Mouse (Mus musculus): Measurements from ENCODE around the gene Dab2ip. TPM values are rescaled to one million over a fixed set of nuclear protein-coding genes. Genes with fewer than 3 reads are reported as not detected.
A peak's percentile ranks its signal among the peaks of the same experiment; 100 is the strongest.

Gene Dab2ip
- polyA plus RNA-seq, 1 experiment from 2014 or later = 55.6 TPM

GRCm38 (mm10) chr2:35595718-35596117, 37.7 kb downstream of the Dab2ip start:
- H3K27ac ChIP-seq (ENCODE audit: poor library complexity, severe bottlenecking) = peak overlapping the region; percentile 77
- H3K4me3 ChIP-seq = no peak overlapping the region
- no peak for ATAC-seq (ENCODE audit: insufficient number of reproducible peaks, low FRiP score)
- H3K4me2 ChIP-seq = no peak overlapping the region; the same call in 1 of the 2 replicates
- H3K36me3 ChIP-seq = 0 out of 2 replicates have a peak, but pooled peaks cover 3% of the 10 kb centered on the region
- H3K27me3 ChIP-seq (replicated peaks) = no peaks in the 10 kb centered on the region
- 42% methylated on average over 5 of the region's 5 CpGs for WGBS
- no peaks in the 10 kb centered on the region for H3K9me3 ChIP-seq (replicated peaks)
- H3K4me1 ChIP-seq (replicated peaks) = peaks cover 87% of the 10 kb centered on the region
- peak overlapping the region; percentile 42; the same call in 1 of the 2 replicates for H3K9ac ChIP-seq

- Histone ChIP-seq H3K36me3 (peaks cover 7% of the 10 kb centered on the region; the same call in 1 of the 2 replicates), H3K9me3 (replicated peaks) (no peaks in the 10 kb centered on the region), H3K27me3 (replicated peaks) (no peaks in the 10 kb centered on the region), H3K4me2 (no peak overlapping the region), H3K27ac (ENCODE audit: poor library complexity, severe bottlenecking) (peak overlapping the region; percentile 77; the same call in 1 of the 2 replicates), H3K4me1 (replicated peaks) (peaks cover 80% of the 10 kb centered on the region), H3K9ac (no peak overlapping the region), H3K4me3 (no peak overlapping the region)
- ATAC-seq (ENCODE audit: insufficient number of reproducible peaks, low FRiP score) = no peak
- 59% methylated on average over 4 of the region's 4 CpGs for WGBS
These were observed 38.7 kb downstream of the Dab2ip start for GRCm38 (mm10) chr2:35596796-35597195.

DNA sequence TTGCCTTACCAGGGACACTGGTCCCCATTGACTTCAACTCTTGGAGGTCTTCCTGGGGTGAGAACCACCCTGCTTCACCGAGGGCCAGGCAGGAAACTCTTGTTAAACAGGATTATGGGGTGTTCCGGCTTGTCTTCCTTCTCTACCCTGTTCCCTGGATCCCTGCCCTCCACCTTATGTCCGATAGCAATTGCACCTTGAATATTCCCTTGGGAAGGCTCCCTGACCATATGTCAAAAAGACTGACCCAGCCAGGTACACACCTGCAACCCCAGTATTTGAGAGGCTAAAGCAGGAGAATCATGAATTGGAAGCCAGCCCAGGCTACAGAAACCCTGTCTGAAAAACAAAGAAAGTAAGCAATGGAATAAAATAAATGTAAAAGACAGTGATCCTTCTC, 40.8 kb downstream of the Dab2ip start:
- H3K4me1 ChIP-seq (replicated peaks) = peaks cover 72% of the 10 kb centered on the region
- H3K27me3 ChIP-seq (replicated peaks) = no peaks in the 10 kb centered on the region
- 51% methylated on average over 3 of the region's 3 CpGs for WGBS
- H3K4me3 ChIP-seq = no peak overlapping the region
- H3K4me2 ChIP-seq = no peak overlapping the region
- H3K27ac ChIP-seq (ENCODE audit: poor library complexity, severe bottlenecking) = no peak overlapping the region
- no peaks in the 10 kb centered on the region for H3K9me3 ChIP-seq (replicated peaks)
- peak overlapping the region; percentile 12; the same call in 1 of the 2 replicates for H3K9ac ChIP-seq
- no peak for ATAC-seq (ENCODE audit: insufficient number of reproducible peaks, low FRiP score)
- peaks cover 7% of the 10 kb centered on the region; the same call in 1 of the 2 replicates for H3K36me3 ChIP-seq

DNA sequence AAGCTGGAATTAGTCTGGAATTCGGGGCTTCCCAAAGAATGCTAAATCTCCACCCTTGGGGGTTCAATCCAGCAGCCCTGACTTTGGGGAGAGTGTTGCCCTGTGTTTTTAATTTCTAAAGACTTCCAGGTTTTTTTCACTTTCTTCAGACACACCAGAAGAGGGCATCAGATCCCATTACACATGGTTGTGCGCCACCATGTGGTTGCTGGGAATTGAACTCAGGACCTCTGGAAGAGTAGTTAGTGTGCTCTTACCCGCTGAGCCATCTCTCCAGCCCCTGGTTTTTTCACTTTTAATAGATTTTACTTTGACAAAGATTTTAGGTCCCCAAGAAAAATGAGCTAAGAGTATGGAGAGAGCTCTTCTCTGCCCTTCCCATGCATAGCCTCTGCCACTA, 43.6 kb downstream of the Dab2ip start:
- H3K4me2 ChIP-seq = no peak overlapping the region
- no peaks in the 10 kb centered on the region for H3K9me3 ChIP-seq (replicated peaks)
- no peak for ATAC-seq (ENCODE audit: insufficient number of reproducible peaks, low FRiP score)
- H3K36me3 ChIP-seq = peaks cover 4% of the 10 kb centered on the region; the same call in 1 of the 2 replicates
- no peak overlapping the region for H3K9ac ChIP-seq
- peaks cover 72% of the 10 kb centered on the region for H3K4me1 ChIP-seq (replicated peaks)
- 80% methylated on average over 3 of the region's 3 CpGs for WGBS
- no peak overlapping the region for H3K4me3 ChIP-seq
- no peak overlapping the region for H3K27ac ChIP-seq (ENCODE audit: poor library complexity, severe bottlenecking)
- H3K27me3 ChIP-seq (replicated peaks) = no peaks in the 10 kb centered on the region

GRCm38 (mm10) chr2:35607476-35607875, 49.4 kb downstream of the Dab2ip start:
- no peak overlapping the region for H3K9ac ChIP-seq
- no peak overlapping the region for H3K4me3 ChIP-seq
- no peaks in the 10 kb centered on the region for H3K27me3 ChIP-seq (replicated peaks)
- no peak overlapping the region for H3K4me2 ChIP-seq
- 50% methylated on average over 8 of the region's 8 CpGs for WGBS
- H3K9me3 ChIP-seq (replicated peaks) = no peaks in the 10 kb centered on the region
- no peaks in the 10 kb centered on the region for H3K36me3 ChIP-seq
- peaks cover 99% of the 10 kb centered on the region for H3K4me1 ChIP-seq (replicated peaks)
- ATAC-seq (ENCODE audit: insufficient number of reproducible peaks, low FRiP score) = no peak
- H3K27ac ChIP-seq (ENCODE audit: poor library complexity, severe bottlenecking) = no peak overlapping the region

DNA sequence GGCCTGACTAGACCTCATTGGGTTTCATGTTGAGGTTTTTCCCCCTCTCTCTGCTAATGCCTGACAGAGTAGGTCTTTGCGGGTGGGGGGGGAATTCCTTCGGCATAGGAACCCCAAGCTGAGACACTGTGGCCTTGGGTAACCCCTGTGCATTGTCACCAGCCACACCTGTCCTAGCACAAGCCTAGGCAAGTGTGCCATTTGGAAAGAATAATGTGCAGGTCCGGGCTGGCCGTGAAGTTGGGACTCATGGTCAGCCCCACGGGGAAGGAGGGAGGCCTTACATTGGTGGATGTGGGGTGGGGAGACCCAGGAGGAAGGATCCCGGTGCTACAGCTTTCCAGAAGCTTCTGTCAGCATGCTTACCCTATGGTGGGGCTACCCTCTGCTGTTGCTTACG, 50.8 kb downstream of the Dab2ip start:
- no peaks in the 10 kb centered on the region for H3K9me3 ChIP-seq (replicated peaks)
- peaks cover 99% of the 10 kb centered on the region for H3K4me1 ChIP-seq (replicated peaks)
- no peaks in the 10 kb centered on the region for H3K27me3 ChIP-seq (replicated peaks)
- 75% methylated on average over 7 of the region's 7 CpGs for WGBS
- ATAC-seq (ENCODE audit: insufficient number of reproducible peaks, low FRiP score) = no peak
- H3K4me2 ChIP-seq = no peak overlapping the region
- no peak overlapping the region for H3K4me3 ChIP-seq
- H3K36me3 ChIP-seq = no peaks in the 10 kb centered on the region
- H3K27ac ChIP-seq (ENCODE audit: poor library complexity, severe bottlenecking) = peak overlapping the region; percentile 72
- peak overlapping the region; percentile 12; the same call in 1 of the 2 replicates for H3K9ac ChIP-seq

DNA sequence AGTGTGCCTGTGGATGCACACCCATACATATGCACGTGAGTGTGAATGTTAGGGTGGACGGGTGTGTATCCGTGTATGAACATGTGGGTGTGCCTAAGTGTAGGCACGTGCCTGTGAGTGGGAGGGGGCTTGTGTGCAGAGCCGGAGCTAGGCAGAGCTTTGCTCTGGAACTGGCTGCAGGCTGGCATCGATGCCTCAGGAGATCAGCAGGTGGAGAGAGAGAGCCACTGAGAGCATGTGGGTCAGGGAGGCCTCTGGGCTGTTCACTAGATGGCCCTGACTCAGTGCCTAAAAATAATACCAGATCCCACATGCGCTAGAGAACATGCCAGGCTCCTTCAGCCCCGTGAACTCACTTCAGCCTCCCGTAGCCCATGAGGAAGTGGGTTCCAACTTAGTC, 51.3 kb downstream of the Dab2ip start:
- peak; percentile 45 for ATAC-seq (ENCODE audit: insufficient number of reproducible peaks, low FRiP score)
- H3K4me3 ChIP-seq = no peak overlapping the region
- peak overlapping the region; percentile 77 for H3K27ac ChIP-seq (ENCODE audit: poor library complexity, severe bottlenecking)
- H3K4me1 ChIP-seq (replicated peaks) = peaks cover 99% of the 10 kb centered on the region
- H3K27me3 ChIP-seq (replicated peaks) = no peaks in the 10 kb centered on the region
- no peaks in the 10 kb centered on the region for H3K9me3 ChIP-seq (replicated peaks)
- peak overlapping the region; percentile 44 for H3K4me2 ChIP-seq
- 29% methylated on average over 9 of the region's 9 CpGs for WGBS
- H3K9ac ChIP-seq = 0 out of 2 replicates have a peak overlapping the region, but pooled peaks have one; percentile 12
- no peaks in the 10 kb centered on the region for H3K36me3 ChIP-seq

DNA sequence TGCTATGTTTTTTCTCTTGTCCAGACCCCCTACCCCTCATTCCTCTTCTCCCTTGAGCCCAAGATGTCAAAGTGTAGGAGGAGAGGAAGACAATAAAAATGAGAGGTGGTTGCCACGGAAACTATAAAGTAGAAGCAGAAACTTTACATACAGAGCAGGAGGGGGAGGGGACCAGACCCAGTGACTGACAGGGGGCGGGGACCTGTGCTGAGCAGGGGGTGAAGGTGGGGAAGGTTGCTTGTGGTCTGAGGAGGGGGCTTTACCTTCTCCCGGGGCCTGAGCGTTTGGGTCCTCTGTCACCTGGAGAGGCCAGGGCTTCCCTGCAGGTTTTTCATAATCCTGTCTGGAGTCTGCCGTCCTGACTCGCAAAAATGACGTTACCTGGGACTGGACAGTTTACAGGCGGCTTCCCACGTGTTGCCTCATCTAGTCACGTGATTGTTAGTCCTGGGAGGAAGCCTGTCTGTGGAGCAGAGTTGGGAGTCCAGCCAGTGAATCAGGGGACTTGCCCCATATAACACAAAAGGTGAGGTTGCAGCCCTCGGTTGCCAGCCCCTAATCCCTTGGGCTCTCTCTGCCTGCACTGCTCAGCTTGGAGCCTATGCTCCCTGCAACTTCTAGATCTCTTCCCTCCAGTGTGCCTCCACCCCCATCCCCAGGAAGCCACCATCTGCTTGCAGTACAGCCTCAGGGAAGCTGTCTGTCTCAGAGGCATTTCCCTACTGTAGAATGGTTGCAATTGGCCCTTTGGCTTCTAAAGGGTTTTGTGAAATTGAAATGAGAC, 52.3 kb downstream of the Dab2ip start:
- peak overlapping the region; percentile 77; the same call in 1 of the 2 replicates for H3K27ac ChIP-seq (ENCODE audit: poor library complexity, severe bottlenecking)
- 15% methylated on average over 11 of the region's 11 CpGs for WGBS
- peak overlapping the region; percentile 62 for H3K9ac ChIP-seq
- no peak overlapping the region for H3K4me3 ChIP-seq
- H3K9me3 ChIP-seq (replicated peaks) = no peaks in the 10 kb centered on the region
- H3K36me3 ChIP-seq = no peaks in the 10 kb centered on the region
- no peak for ATAC-seq (ENCODE audit: insufficient number of reproducible peaks, low FRiP score)
- H3K4me1 ChIP-seq (replicated peaks) = peaks cover 99% of the 10 kb centered on the region
- H3K27me3 ChIP-seq (replicated peaks) = no peaks in the 10 kb centered on the region
- peak overlapping the region; percentile 44 for H3K4me2 ChIP-seq

DNA sequence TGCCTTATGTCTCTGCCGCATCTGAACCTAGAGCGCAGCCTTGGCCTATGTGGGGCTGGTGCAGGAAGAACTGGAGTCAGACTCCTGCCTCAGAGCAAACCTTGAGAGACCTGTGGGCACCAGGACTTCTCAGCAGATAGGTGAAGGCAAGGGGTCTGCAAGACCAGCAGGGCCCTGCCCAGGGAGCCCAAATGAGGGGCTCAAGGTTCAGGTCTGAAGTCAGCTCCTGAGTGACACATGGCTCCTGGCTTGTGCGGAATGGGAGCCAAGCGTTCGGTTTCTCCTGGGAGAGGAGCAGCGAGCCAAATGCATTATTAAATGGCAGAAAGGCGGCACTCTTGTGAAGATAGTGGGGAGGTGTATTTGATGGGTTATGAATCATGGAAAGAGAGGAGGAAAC, 52.9 kb downstream of the Dab2ip start:
- H3K36me3 ChIP-seq = no peaks in the 10 kb centered on the region
- H3K9ac ChIP-seq = no peak overlapping the region
- H3K4me1 ChIP-seq (replicated peaks) = peaks cover 99% of the 10 kb centered on the region
- H3K4me3 ChIP-seq = no peak overlapping the region
- H3K27ac ChIP-seq (ENCODE audit: poor library complexity, severe bottlenecking) = 0 out of 2 replicates have a peak overlapping the region, but pooled peaks have one; percentile 28
- H3K9me3 ChIP-seq (replicated peaks) = no peaks in the 10 kb centered on the region
- no peak for ATAC-seq (ENCODE audit: insufficient number of reproducible peaks, low FRiP score)
- H3K27me3 ChIP-seq (replicated peaks) = no peaks in the 10 kb centered on the region
- 83% methylated on average over 7 of the region's 7 CpGs for WGBS
- no peak overlapping the region for H3K4me2 ChIP-seq

DNA sequence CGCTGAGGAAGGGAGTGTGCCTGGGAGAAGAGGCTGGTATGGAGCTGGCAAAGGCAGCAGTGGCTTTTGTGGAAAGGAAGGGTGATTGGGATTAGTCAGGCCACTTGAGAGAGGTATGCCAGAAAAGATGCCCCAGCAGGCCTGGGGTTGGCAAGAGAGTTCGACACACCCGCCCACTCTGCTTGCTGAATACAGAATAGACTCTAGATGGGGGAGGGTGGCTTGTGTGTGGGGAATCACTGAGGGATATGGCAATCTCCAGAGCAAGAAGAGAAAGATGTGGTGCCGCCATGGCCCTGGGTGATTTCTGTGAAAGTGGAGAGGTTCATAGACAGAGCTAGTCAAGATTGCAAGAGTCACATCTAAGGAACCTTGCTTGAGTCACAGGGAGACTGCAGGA, 53.6 kb downstream of the Dab2ip start:
- Histone ChIP-seq H3K4me3 (no peak overlapping the region), H3K4me1 (replicated peaks) (peaks cover 99% of the 10 kb centered on the region), H3K27me3 (replicated peaks) (no peaks in the 10 kb centered on the region), H3K9me3 (replicated peaks) (no peaks in the 10 kb centered on the region), H3K4me2 (no peak overlapping the region), H3K36me3 (no peaks in the 10 kb centered on the region), H3K9ac (no peak overlapping the region), H3K27ac (ENCODE audit: poor library complexity, severe bottlenecking) (no peak overlapping the region)
- ATAC-seq (ENCODE audit: insufficient number of reproducible peaks, low FRiP score) = no peak
- WGBS = 83% methylated on average over 4 of the region's 4 CpGs

DNA sequence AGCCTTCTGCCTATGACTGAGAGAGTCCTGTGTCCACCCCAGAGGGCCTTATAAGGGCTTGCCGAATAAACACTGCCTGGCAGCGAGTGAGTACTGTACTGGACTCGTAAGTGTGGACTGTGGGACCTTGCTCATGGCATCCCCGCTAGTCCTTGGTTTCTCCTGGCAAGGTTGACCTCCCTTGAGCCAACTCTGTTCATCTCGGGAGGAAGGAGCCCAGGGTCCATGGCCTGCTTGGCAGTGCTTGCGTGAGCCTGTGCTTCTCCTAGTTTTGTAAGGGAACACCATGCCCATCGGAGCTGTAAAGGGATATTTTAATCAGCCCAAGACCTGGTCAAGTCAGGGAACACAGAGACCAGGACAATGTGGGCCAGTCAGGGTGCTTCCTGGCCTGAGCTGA, 54.2 kb downstream of the Dab2ip start:
- H3K27ac ChIP-seq (ENCODE audit: poor library complexity, severe bottlenecking) = no peak overlapping the region
- H3K9ac ChIP-seq = no peak overlapping the region
- peaks cover 99% of the 10 kb centered on the region for H3K4me1 ChIP-seq (replicated peaks)

More for the DNA sequence above, 54.2 kb downstream of the Dab2ip start:
- no peak overlapping the region for H3K4me3 ChIP-seq
- no peak overlapping the region for H3K4me2 ChIP-seq
- no peaks in the 10 kb centered on the region for H3K36me3 ChIP-seq
- WGBS = 78% methylated on average over 7 of the region's 7 CpGs
- no peaks in the 10 kb centered on the region for H3K9me3 ChIP-seq (replicated peaks)
- H3K27me3 ChIP-seq (replicated peaks) = no peaks in the 10 kb centered on the region
- ATAC-seq (ENCODE audit: insufficient number of reproducible peaks, low FRiP score) = no peak
